Mouse (Mus musculus) forebrain, embryonic 10.5 days (tissue): Measurements from ENCODE around the gene Msrb3. TPM values are rescaled to one million over a fixed set of nuclear protein-coding genes. Genes with fewer than 3 reads are reported as not detected.

Experiments
- DNase-seq: peaks from one replicate; pipeline ENCODE4 v3.0.0-alpha.2; 2017; ENCODE audit warnings: low spot score; ENCODE audit errors: extremely low spot score
- H3K27ac ChIP-seq: fragments of 300-500 bp; sonication (generic); 2 replicates; pipeline ENCODE4 v1.5.1; 2016; ENCODE audit warnings: mild to moderate bottlenecking
- H3K27me3 ChIP-seq: fragments of 300-500 bp; sonication (generic); 2 replicates; pipeline ENCODE4 v1.6.1; 2016; ENCODE audit warnings: mild to moderate bottlenecking; ENCODE audit not compliant: poor library complexity, severe bottlenecking
- H3K36me3 ChIP-seq: fragments of 300-500 bp; sonication (generic); replicated peaks from 2 replicates; pipeline ENCODE4 v1.6.1; 2016; ENCODE audit warnings: mild to moderate bottlenecking, moderate library complexity
- H3K4me1 ChIP-seq: fragments of 300-500 bp; sonication (generic); 2 replicates; pipeline ENCODE4 v1.6.1; 2016
- H3K4me3 ChIP-seq: fragments of 300-500 bp; sonication (generic); 2 replicates; pipeline ENCODE4 v1.5.1; 2016; ENCODE audit warnings: mild to moderate bottlenecking, moderate library complexity
- H3K9me3 ChIP-seq: fragments of 300-500 bp; sonication (generic); 2 replicates; pipeline ENCODE4 v1.6.1; 2016; ENCODE audit warnings: mild to moderate bottlenecking, moderate library complexity
- WGBS: fragments of 180-500 bp; shearing (Covaris S2); methylation state at CpG from one replicate; pipeline ENCODE4 v1.1.7; 2016; 5-methylcytosine and 5-hydroxymethylcytosine counted together
- polyA plus RNA-seq: library from polyadenylated mRNA; unstranded; fragments of >200 nt; fragmentation: Nextera tagmentation; extraction: Ambion mirVana; gene quantifications from 2 replicates; pipeline ENCODE4 v1.2.1, GENCODE M21; 2016

The Msrb3 gene
- polyA plus RNA-seq = 4.9 and 5.7 TPM in 2 replicates

GRCm38 (mm10) chr10:120898785-120899762 is at the start of gene Msrb3:
TSS of gene Msrb3 (minus strand) at chr10:120899101.
- H3K9me3 ChIP-seq = no peaks in the 10 kb centered on the region
- H3K4me1 ChIP-seq = peaks cover 23% of the 10 kb centered on the region
- WGBS = 3% methylated on average over 63 of the region's 64 CpGs
- peak within 1 kb of the TSS; percentile 88 for H3K27ac ChIP-seq
- DNase-seq = peak; percentile 79
- peak within 1 kb of the TSS; percentile 79 for H3K4me3 ChIP-seq
- peaks cover 68% of the 10 kb centered on the region for H3K27me3 ChIP-seq
- H3K36me3 ChIP-seq = no peaks in the 10 kb centered on the region

- DNase-seq = no peak
- Histone ChIP-seq H3K9me3 (no peaks in the 10 kb centered on the region), H3K27me3 (no peaks in the 10 kb centered on the region), H3K4me1 (peaks cover 21% of the 10 kb centered on the region), H3K4me3 (no peak overlapping the region), H3K27ac (no peak overlapping the region), H3K36me3 (peaks cover 13% of the 10 kb centered on the region)
- WGBS = 89% methylated on average over 2 of the region's 2 CpGs
Observed at GRCm38 (mm10) chr10:120948461-120948860, 49.6 kb upstream of the Msrb3 start.

GRCm38 (mm10) chr10:120947842-120948241 is 48.9 kb upstream of the Msrb3 start:
- H3K27ac ChIP-seq = no peak overlapping the region
- peaks cover 13% of the 10 kb centered on the region for H3K36me3 ChIP-seq
- no peak overlapping the region for H3K4me3 ChIP-seq
- peaks cover 14% of the 10 kb centered on the region for H3K4me1 ChIP-seq
- H3K9me3 ChIP-seq = no peaks in the 10 kb centered on the region
- no peaks in the 10 kb centered on the region for H3K27me3 ChIP-seq
- no peak for DNase-seq
- 90% methylated on average over 2 of the region's 2 CpGs for WGBS

- no peaks in the 10 kb centered on the region for H3K27me3 ChIP-seq
- 93% methylated on average over 5 of the region's 5 CpGs for WGBS
- H3K27ac ChIP-seq = no peak overlapping the region
- H3K4me1 ChIP-seq = peaks cover 14% of the 10 kb centered on the region
- H3K9me3 ChIP-seq = no peaks in the 10 kb centered on the region
- H3K36me3 ChIP-seq = peaks cover 13% of the 10 kb centered on the region
- DNase-seq = no peak
- no peak overlapping the region for H3K4me3 ChIP-seq
Observed at GRCm38 (mm10) chr10:120946847-120947246, 47.9 kb upstream of the Msrb3 start.

- no peak for DNase-seq
- WGBS = 89% methylated on average over 2 of the region's 2 CpGs
- H3K27ac ChIP-seq = no peak overlapping the region
- H3K4me1 ChIP-seq = no peaks in the 10 kb centered on the region
- no peaks in the 10 kb centered on the region for H3K36me3 ChIP-seq
- H3K4me3 ChIP-seq = no peak overlapping the region
- no peaks in the 10 kb centered on the region for H3K9me3 ChIP-seq
- H3K27me3 ChIP-seq = no peaks in the 10 kb centered on the region
Observed at GRCm38 (mm10) chr10:120938904-120939208, 40.0 kb upstream of the Msrb3 start.

GRCm38 (mm10) chr10:120938077-120938903 is 39.4 kb upstream of the Msrb3 start:
- Histone ChIP-seq H3K9me3 (no peaks in the 10 kb centered on the region), H3K27ac (no peak overlapping the region), H3K4me1 (no peaks in the 10 kb centered on the region), H3K4me3 (no peak overlapping the region), H3K27me3 (no peaks in the 10 kb centered on the region), H3K36me3 (peaks cover under 1% of the 10 kb centered on the region; the same call in 1 of the 2 replicates)
- peak; percentile 27 for DNase-seq
- WGBS = 61% methylated on average over 19 of the region's 19 CpGs

GRCm38 (mm10) chr10:120929536-120929935 is 30.6 kb upstream of the Msrb3 start:
- Histone ChIP-seq H3K27me3 (no peaks in the 10 kb centered on the region), H3K27ac (no peak overlapping the region), H3K4me3 (no peak overlapping the region), H3K36me3 (peaks cover 69% of the 10 kb centered on the region), H3K9me3 (no peaks in the 10 kb centered on the region), H3K4me1 (no peaks in the 10 kb centered on the region)
- no peak for DNase-seq
- WGBS = 76% methylated on average over 7 of the region's 7 CpGs

- Histone ChIP-seq H3K4me1 (no peaks in the 10 kb centered on the region), H3K9me3 (no peaks in the 10 kb centered on the region), H3K27me3 (no peaks in the 10 kb centered on the region), H3K4me3 (no peak overlapping the region), H3K36me3 (peaks cover 67% of the 10 kb centered on the region), H3K27ac (no peak overlapping the region)
- 91% methylated on average over 5 of the region's 5 CpGs for WGBS
- DNase-seq = no peak
Observed at GRCm38 (mm10) chr10:120928183-120928582, 29.3 kb upstream of the Msrb3 start.

GRCm38 (mm10) chr10:120926156-120926555 is 27.3 kb upstream of the Msrb3 start:
- H3K27me3 ChIP-seq = no peaks in the 10 kb centered on the region
- H3K27ac ChIP-seq = no peak overlapping the region
- H3K36me3 ChIP-seq = peaks cover 68% of the 10 kb centered on the region
- no peak for DNase-seq
- no peaks in the 10 kb centered on the region; the same call in 1 of the 2 replicates for H3K4me1 ChIP-seq
- 92% methylated on average over 8 of the region's 8 CpGs for WGBS
- H3K4me3 ChIP-seq = no peak overlapping the region
- H3K9me3 ChIP-seq = no peaks in the 10 kb centered on the region

GRCm38 (mm10) chr10:120921501-120921900 is 22.6 kb upstream of the Msrb3 start:
- H3K36me3 ChIP-seq = peaks cover 38% of the 10 kb centered on the region
- WGBS = 65% methylated on average over 2 of the region's 2 CpGs
- H3K4me3 ChIP-seq = no peak overlapping the region
- no peak overlapping the region for H3K27ac ChIP-seq
- H3K9me3 ChIP-seq = no peaks in the 10 kb centered on the region
- DNase-seq = no peak
- no peaks in the 10 kb centered on the region for H3K27me3 ChIP-seq
- no peaks in the 10 kb centered on the region; the same call in 1 of the 2 replicates for H3K4me1 ChIP-seq

GRCm38 (mm10) chr10:120920604-120921003 is 21.7 kb upstream of the Msrb3 start:
- WGBS = 88% methylated on average over 11 of the region's 11 CpGs
- peak; percentile 11 for DNase-seq
- H3K9me3 ChIP-seq = no peaks in the 10 kb centered on the region
- no peaks in the 10 kb centered on the region; the same call in 1 of the 2 replicates for H3K4me1 ChIP-seq
- H3K27ac ChIP-seq = no peak overlapping the region
- no peak overlapping the region for H3K4me3 ChIP-seq
- no peaks in the 10 kb centered on the region for H3K27me3 ChIP-seq
- peaks cover 31% of the 10 kb centered on the region for H3K36me3 ChIP-seq

- WGBS = 93% methylated on average over 5 of the region's 5 CpGs
- Histone ChIP-seq H3K4me1 (peaks cover 4% of the 10 kb centered on the region), H3K9me3 (no peaks in the 10 kb centered on the region), H3K27me3 (no peaks in the 10 kb centered on the region), H3K36me3 (peaks cover 8% of the 10 kb centered on the region), H3K27ac (no peak overlapping the region), H3K4me3 (no peak overlapping the region)
- DNase-seq = no peak
Observed at GRCm38 (mm10) chr10:120916250-120916649, 17.3 kb upstream of the Msrb3 start.
